Mouse (Mus musculus) CH12.LX (cell line): ENCODE measurements around the gene Ufsp1. TPM values are rescaled to one million over a fixed set of nuclear protein-coding genes. Genes with fewer than 3 reads are reported as not detected.

Experiments
- DNase-seq: peaks from one replicate; pipeline ENCODE4 v3.0.0-alpha.2; 2013; ENCODE audit errors: extremely low read depth
- H3K27ac ChIP-seq: 2 replicates; pipeline ENCODE4 v1.5.1; 2012; ENCODE audit warnings: low read depth, mild to moderate bottlenecking, control low read depth, moderate library complexity; ENCODE audit not compliant: insufficient read depth
- H3K27me3 ChIP-seq: replicated peaks from 2 replicates; pipeline ENCODE3; 2012; ENCODE audit warnings: inconsistent platforms
- H3K36me3 ChIP-seq, 2 experiments: replicated peaks in 1 of 2; 2 replicates each; pipeline versions ENCODE3 to v1.6.1; 2012; ENCODE audit warnings: inconsistent platforms in 1 of 2, low read length in 1 of 2, mild to moderate bottlenecking in 1 of 2, mixed read lengths in 1 of 2, moderate library complexity in 1 of 2; ENCODE audit not compliant: control insufficient read depth in 1 of 2, insufficient read depth in 1 of 2
- H3K4me1 ChIP-seq, 2 experiments: 2 replicates each; pipeline ENCODE4 v1.6.1; 2012; ENCODE audit warnings: inconsistent platforms in 1 of 2, moderate library complexity in 1 of 2; ENCODE audit not compliant: insufficient read depth in 2 of 2, control insufficient read depth in 1 of 2
- H3K4me2 ChIP-seq: 2 replicates; pipeline ENCODE4 v1.6.1; 2012; ENCODE audit warnings: low read depth, mild to moderate bottlenecking, control low read depth; ENCODE audit not compliant: poor library complexity, insufficient read depth, severe bottlenecking
- H3K4me3 ChIP-seq, 3 experiments: fragments of 150-350 bp in 1 of 3; sonication (generic) in 1 of 3; replicated peaks in 1 of 3; 2 replicates each; pipeline versions ENCODE3 to v1.5.1; 2011 to 2012; ENCODE audit warnings: low read depth in 2 of 3, low read length in 2 of 3, mild to moderate bottlenecking in 2 of 3, moderate library complexity in 2 of 3, control low read depth in 1 of 3, improper control_type of control experiment in 1 of 3, inconsistent platforms in 1 of 3, mixed read lengths in 1 of 3; ENCODE audit not compliant: poor library complexity in 1 of 3
- H3K79me2 ChIP-seq: replicated peaks from 2 replicates; pipeline ENCODE4 v1.6.1; 2012; ENCODE audit warnings: mild to moderate bottlenecking, moderate library complexity; ENCODE audit not compliant: control insufficient read depth, poor library complexity, insufficient read depth, severe bottlenecking; ENCODE audit errors: extremely low read depth
- H3K9ac ChIP-seq: 2 replicates; pipeline ENCODE4 v1.6.1; 2012; ENCODE audit warnings: low read depth, mild to moderate bottlenecking, control low read depth, moderate library complexity; ENCODE audit not compliant: insufficient read depth
- H3K9me3 ChIP-seq: replicated peaks from 2 replicates; pipeline ENCODE3; 2012; ENCODE audit warnings: low read length, inconsistent platforms, mixed read lengths
- CHD1 ChIP-seq: IDR thresholded peaks from 2 replicates; pipeline ENCODE4 v1.6.1; 2012; ENCODE audit warnings: low read depth, low read length, improper control_type of control experiment, inconsistent platforms
- CHD2 ChIP-seq: IDR thresholded peaks from 2 replicates; pipeline ENCODE4 v1.6.1; 2011; ENCODE audit warnings: low read length, improper control_type of control experiment
- EP300 ChIP-seq: IDR thresholded peaks from 2 replicates; pipeline ENCODE4 v1.6.1; 2011; ENCODE audit warnings: low read length, improper control_type of control experiment
- ETS1 ChIP-seq: conservative IDR thresholded peaks from 2 replicates; pipeline ENCODE4 v1.6.1; 2012; ENCODE audit warnings: low read depth, mild to moderate bottlenecking, inconsistent platforms, low read length, improper control_type of control experiment, moderate library complexity
- HCFC1 ChIP-seq: IDR thresholded peaks from 2 replicates; pipeline ENCODE4 v1.6.1; 2012; ENCODE audit warnings: low read depth, mild to moderate bottlenecking, inconsistent platforms, low read length, improper control_type of control experiment
- JUN ChIP-seq: IDR thresholded peaks from 2 replicates; pipeline ENCODE4 v1.6.1; 2011; ENCODE audit warnings: low read depth, mild to moderate bottlenecking, low read length, improper control_type of control experiment, moderate library complexity; ENCODE audit not compliant: insufficient read depth
- JUND ChIP-seq: conservative IDR thresholded peaks from 2 replicates; pipeline ENCODE4 v1.6.1; 2011; ENCODE audit warnings: low read depth, low read length, improper control_type of control experiment
- KAT2A ChIP-seq: IDR thresholded peaks from 2 replicates; pipeline ENCODE4 v1.6.1; 2012; ENCODE audit warnings: low read length, improper control_type of control experiment, inconsistent platforms; ENCODE audit not compliant: insufficient replicate concordance
- MAFK ChIP-seq: IDR thresholded peaks from 2 replicates; pipeline ENCODE4 v1.6.1; 2011; ENCODE audit warnings: low read length, improper control_type of control experiment; ENCODE audit not compliant: insufficient replicate concordance
- MXI1 ChIP-seq: IDR thresholded peaks from 2 replicates; pipeline ENCODE4 v1.6.1; 2011; ENCODE audit warnings: mild to moderate bottlenecking, low read depth, low read length, improper control_type of control experiment
- NELFE ChIP-seq: IDR thresholded peaks from 2 replicates; pipeline ENCODE4 v1.6.1; 2011; ENCODE audit warnings: low read depth, low read length, improper control_type of control experiment
- NRF1 ChIP-seq: IDR thresholded peaks from 2 replicates; pipeline ENCODE4 v1.6.1; 2014; ENCODE audit warnings: low read depth, mild to moderate bottlenecking, inconsistent platforms, low read length, improper control_type of control experiment, moderate library complexity
- PAX5 ChIP-seq: IDR thresholded peaks from 2 replicates; pipeline ENCODE4 v1.6.1; 2012; ENCODE audit warnings: low read length, inconsistent platforms, mixed read lengths
- POLR2AphosphoS2 ChIP-seq: IDR thresholded peaks from 2 replicates; pipeline ENCODE4 v1.6.1; 2011; ENCODE audit warnings: low read depth, low read length, improper control_type of control experiment
- TBP ChIP-seq: conservative IDR thresholded peaks from 2 replicates; pipeline ENCODE4 v1.6.1; 2011; ENCODE audit warnings: low read depth, low read length, improper control_type of control experiment
- TCF12 ChIP-seq: IDR thresholded peaks from 2 replicates; pipeline ENCODE4 v1.6.1; 2014; ENCODE audit warnings: low read depth, mild to moderate bottlenecking, inconsistent platforms, low read length, improper control_type of control experiment
- USF2 ChIP-seq: conservative IDR thresholded peaks from 2 replicates; pipeline ENCODE4 v1.6.1; 2011; ENCODE audit warnings: low read depth, low read length, improper control_type of control experiment
- ZC3H11A ChIP-seq: IDR thresholded peaks from 2 replicates; pipeline ENCODE4 v1.6.1; 2012; ENCODE audit warnings: low read depth, mild to moderate bottlenecking, inconsistent platforms, low read length, improper control_type of control experiment
- ZKSCAN1 ChIP-seq: IDR thresholded peaks from 2 replicates; pipeline ENCODE4 v1.6.1; 2012; ENCODE audit warnings: low read depth, inconsistent platforms, low read length, improper control_type of control experiment, borderline replicate concordance
- dilution Hi-C: fragments of 300-500 bp; cut with MboI; formaldehyde crosslinking; loops from 2 replicates; pipeline ENCODE4 v1.14.3; 2020; ENCODE audit warnings: low sequenced_read_pairs; ENCODE audit not compliant: extremely low pct_unique_long_range_greater_than_20kb, extremely low pct_ligation_motif_present
- in situ Hi-C: fragments of 300-500 bp; cut with MboI; formaldehyde crosslinking; loops from 3 replicates; pipeline ENCODE4 v1.14.3; 2019; ENCODE audit warnings: low sequenced_read_pairs, low pct_ligation_motif_present, low pct_unique_long_range_greater_than_20kb, mixed read lengths
- polyA plus RNA-seq: library from polyadenylated mRNA; unstranded; fragments of >175 nt; gene quantifications from 2 replicates; pipeline ENCODE4 v1.2.1, GENCODE M21; 2012; ENCODE audit warnings: low read depth; ENCODE audit not compliant: insufficient read length
- total RNA-seq, 2 experiments: library from RNA; depleted of rRNA; stranded (reverse); fragments of 300-350 nt in 1 of 2; fragments of >200 nt in 1 of 2; gene quantifications; 2 replicates each; pipeline ENCODE4 v1.2.3; 2012 to 2014

The Ufsp1 gene
- total and polyA plus RNA-seq, 3 experiments = 0.91 to 5.2 (median 2.9) TPM

DNA sequence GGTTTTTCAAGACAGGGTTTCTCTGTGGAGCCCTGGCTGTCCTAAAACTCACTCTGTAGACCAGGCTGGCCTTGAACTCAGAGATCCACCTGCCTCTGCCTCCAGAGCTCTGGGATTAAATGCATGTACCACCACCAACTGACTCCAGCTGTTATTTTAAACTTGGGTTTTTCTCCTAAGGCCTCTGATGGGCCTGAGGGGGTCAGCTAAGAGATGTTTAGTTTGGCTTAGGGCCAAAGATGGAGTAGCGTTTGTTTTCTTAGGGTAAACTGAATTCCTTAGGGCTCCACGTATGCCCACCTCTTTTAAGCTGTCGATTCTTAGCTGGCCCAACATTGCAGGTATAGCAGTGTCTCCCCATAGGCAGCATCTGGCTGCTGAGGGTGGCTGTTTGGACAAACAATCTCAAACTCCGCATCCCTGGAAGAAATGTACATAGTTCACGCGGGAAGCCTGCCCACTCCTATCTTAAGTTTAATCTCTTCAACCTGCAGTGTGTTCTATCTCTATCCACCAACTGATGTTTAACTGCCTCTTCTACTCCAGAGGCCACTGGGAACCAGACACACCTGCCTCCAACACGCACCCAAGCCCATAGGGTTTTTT is 48.1 kb downstream of the Ufsp1 start:
- H3K9ac ChIP-seq = no peak overlapping the region
- in situ Hi-C loops = no loop called here
- peaks cover 18% of the 10 kb centered on the region for H3K27me3 ChIP-seq
- TF ChIP-seq ETS1 (no peak), MXI1 (no peak), TCF12 (no peak), CHD1 (no peak), KAT2A (no peak), JUND (no peak), CHD2 (no peak), MAFK (no peak), EP300 (no peak), ZKSCAN1 (no peak)
- TF ChIP-seq, all 38 proteins: peak for 0
- dilution Hi-C loops = no loop called here
- Histone ChIP-seq H3K36me3 (no peaks in the 10 kb centered on the region), H3K9me3 (peaks cover 6% of the 10 kb centered on the region), H3K27ac (no peak overlapping the region), H3K79me2 (no peaks in the 10 kb centered on the region), H3K4me2 (no peak overlapping the region), H3K4me1 (peaks cover 4 to 29% of the 10 kb centered on the region in 2 experiments; a peak in 2 of 4 replicates), H3K4me3 (no peak overlapping the region)
- no peak for DNase-seq

DNA sequence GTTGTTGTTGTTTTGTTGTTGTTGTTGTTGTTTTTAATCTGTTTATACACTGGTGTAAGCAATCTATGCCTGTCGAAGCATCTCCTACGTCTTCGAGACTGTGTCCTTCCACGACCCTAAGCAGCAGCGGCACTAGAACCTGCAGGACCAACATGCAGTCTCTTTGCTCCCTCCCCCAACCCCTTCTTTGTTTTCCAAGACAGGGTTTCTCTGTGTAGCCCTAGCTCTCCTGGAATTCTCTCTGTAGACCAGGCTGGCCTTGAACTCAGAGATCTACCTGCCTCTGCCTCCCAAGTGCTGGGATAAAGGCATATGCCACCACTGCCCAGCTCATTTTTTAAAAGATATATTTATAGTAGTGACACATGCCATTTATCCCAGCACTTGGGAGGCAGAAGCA is 49.0 kb downstream of the Ufsp1 start:
- H3K9me3 ChIP-seq = peaks cover 6% of the 10 kb centered on the region
- no peaks in the 10 kb centered on the region for H3K79me2 ChIP-seq
- DNase-seq = no peak
- H3K4me3 ChIP-seq = no peak overlapping the region
- H3K9ac ChIP-seq = no peak overlapping the region
- in situ Hi-C loops = no loop called here
- no peak overlapping the region for H3K4me2 ChIP-seq
- dilution Hi-C loops = no loop called here
- peaks cover 4 to 29% of the 10 kb centered on the region in 2 experiments; a peak in 2 of 4 replicates for H3K4me1 ChIP-seq
- no peak overlapping the region for H3K27ac ChIP-seq
- H3K36me3 ChIP-seq = no peaks in the 10 kb centered on the region
- peaks cover 14% of the 10 kb centered on the region for H3K27me3 ChIP-seq
- no peak for TF ChIP-seq NELFE
- TF ChIP-seq POLR2AphosphoS2 = no peak
- TF ChIP-seq PAX5 = no peak
- no peak for TF ChIP-seq MAFK
- TF ChIP-seq USF2 = no peak
- TF ChIP-seq KAT2A = no peak
- no peak for TF ChIP-seq TBP
- no peak for TF ChIP-seq ZC3H11A
- no peak for TF ChIP-seq JUN
- no peak for TF ChIP-seq CHD2
- TF ChIP-seq HCFC1 = no peak
- TF ChIP-seq NRF1 = no peak
